Mouse (Mus musculus) lung, adult 2 months (tissue): ENCODE results near the gene Gm49378.

Experiments
- CTCF ChIP-seq: fragments of 200-500 bp; IDR thresholded peaks from 2 replicates; pipeline ENCODE4 v1.5.1; 2011; ENCODE audit warnings: mild to moderate bottlenecking, low read length, control low read depth; ENCODE audit not compliant: insufficient read depth
- POLR2A ChIP-seq: fragments of 200-500 bp; IDR thresholded peaks from 2 replicates; pipeline ENCODE4 v1.6.1; 2011; ENCODE audit warnings: low read depth, mild to moderate bottlenecking, control low read depth, low read length, borderline replicate concordance; ENCODE audit errors: extremely low read depth

DNA sequence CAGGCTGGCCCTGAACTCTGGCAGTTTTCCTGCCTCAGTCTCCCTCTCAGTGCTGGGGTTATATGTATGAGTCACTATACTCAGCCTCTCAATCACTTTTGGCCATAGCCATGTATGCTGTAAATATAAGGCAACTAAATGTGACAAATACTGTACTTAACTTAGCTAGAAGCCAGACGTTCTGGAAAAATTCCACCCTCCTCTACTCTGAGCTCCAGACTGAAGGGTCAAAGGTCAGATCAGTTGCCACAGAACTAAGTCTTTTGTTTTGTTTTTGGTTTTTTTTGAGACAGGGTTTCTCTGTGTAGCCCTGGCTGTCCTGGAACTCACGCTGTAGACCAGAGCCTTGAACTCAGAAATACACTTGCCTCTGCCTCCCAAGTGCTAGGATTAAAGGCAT is 21.8 kb downstream of the Gm49378 start:
- TF ChIP-seq POLR2A (no peak), CTCF (no peak)
